Mouse (Mus musculus) cerebellum, adult 2 months (tissue): ENCODE results near the gene Gm11034.

Experiments
- CTCF ChIP-seq: fragments of 200-500 bp; IDR thresholded peaks from 2 replicates; pipeline ENCODE4 v1.5.1; 2011; ENCODE audit warnings: low read depth, mild to moderate bottlenecking, control low read depth, low read length, moderate library complexity, borderline replicate concordance; ENCODE audit not compliant: insufficient read depth
- POLR2A ChIP-seq: fragments of 200-500 bp; IDR thresholded peaks from 2 replicates; pipeline ENCODE4 v1.6.1; 2011; ENCODE audit warnings: low read length, control low read depth, borderline replicate concordance; ENCODE audit not compliant: insufficient read depth

- TF ChIP-seq CTCF (no peak), POLR2A (no peak)
Observed at GRCm38 (mm10) chr8:72192065-72192464, 21.4 kb downstream of the Gm11034 start.
